Mouse (Mus musculus): ENCODE results near the gene Bicdl2.

DNA sequence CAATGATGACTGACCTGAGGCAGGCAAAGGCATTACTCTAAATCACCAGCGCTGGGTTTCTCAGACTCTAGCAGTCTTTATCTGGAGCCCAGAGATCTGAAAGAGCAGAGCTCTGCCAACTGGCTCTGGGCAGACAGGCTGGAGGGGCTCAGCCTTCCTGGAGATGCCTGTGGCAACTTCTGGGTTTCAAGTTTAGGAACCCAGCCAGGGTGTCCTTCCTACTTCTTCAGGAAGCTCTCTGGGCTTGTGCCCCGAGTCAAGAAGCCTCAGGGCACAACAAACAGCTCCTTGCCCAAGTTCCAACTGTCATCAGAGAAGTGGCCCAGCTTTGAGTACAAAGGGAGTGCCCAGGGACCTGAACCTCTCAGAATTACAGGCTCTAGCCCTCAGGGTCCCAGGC, 5.9 kb upstream of the Bicdl2 start:
- TF ChIP-seq POLR2A (IDR thresholded peaks at IDR 0.05; ENCODE audit: low read depth, low read length): no peak
- TF ChIP-seq CTCF (IDR thresholded peaks at IDR 0.05; ENCODE audit: extremely low read depth, insufficient read depth, insufficient read length, insufficient replicate concordance): no peak
